In the genomic region with DNA sequence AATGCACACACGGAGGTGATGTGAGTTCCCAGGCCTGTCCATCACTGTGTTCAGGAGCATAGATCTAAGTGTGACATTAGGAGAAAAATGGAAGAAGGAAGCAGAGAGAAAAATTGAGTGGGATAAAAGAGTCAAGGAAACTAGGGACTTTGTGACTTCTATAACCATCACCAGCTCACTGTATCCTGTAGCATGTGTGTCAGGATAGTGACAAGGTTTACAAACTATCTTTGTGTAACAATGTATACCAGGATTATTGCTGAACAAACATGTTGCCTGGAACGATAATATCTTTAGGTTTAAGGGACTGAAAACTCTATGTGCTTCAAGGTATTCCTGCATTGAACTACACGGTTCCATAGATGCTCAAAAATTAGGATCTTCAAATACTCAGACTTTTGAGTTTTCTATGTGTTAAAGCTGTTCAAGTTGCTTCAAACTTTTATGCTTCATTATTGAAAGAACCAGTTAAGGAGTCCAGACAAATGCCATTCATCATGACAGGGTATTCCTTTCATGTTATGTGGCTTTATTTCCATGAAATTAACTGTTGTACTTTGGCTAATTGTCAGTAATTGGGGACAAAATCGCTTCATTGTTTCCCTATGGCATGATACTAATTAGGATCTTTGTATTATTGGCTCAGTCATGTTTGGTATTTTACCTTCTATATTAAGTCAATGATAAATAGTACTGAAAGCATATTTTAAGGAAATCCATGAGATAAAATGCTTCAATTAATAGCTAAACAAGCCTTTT, we compare ENCODE assay signal across 9 mouse cellular contexts.
DNase-seq lines count a peak whose midpoint lies in the region; ATAC-seq and TF ChIP-seq lines count a peak whose summit lies in the region.
"Had no signal": no experiment of that assay in that cellular context is flagged by ENCODE, and none has a peak within 500 bp of the region (broad histone marks: within the 10 kb centered on the region; RNA-seq: fewer than 3 reads in every experiment).

No protein-coding gene starts in this region.

- H3K4me2 ChIP-seq in neural tube, embryonic 11.5 days (ENCODE audit: low read depth) = peak overlapping the region; percentile 60
- H3K4me2 ChIP-seq in limb, embryonic 14.5 days (replicated peaks; ENCODE audit: low read depth, low read length, severe bottlenecking) = no peak overlapping the region

- TF ChIP-seq CTCF in gastrocnemius, adult 2 months (IDR thresholded peaks at IDR 0.05) = no peak

- no peak for TF ChIP-seq POLR2A in limb, embryonic 14.5 days (IDR thresholded peaks at IDR 0.05; ENCODE audit: borderline replicate concordance, extremely low read depth, insufficient read depth, insufficient read length)

- H3K4me3 ChIP-seq in gastrocnemius, adult 2 months = peak overlapping the region; percentile 66
- H3K4me3 ChIP-seq in neural tube, embryonic 11.5 days (ENCODE audit: low read depth, low read length) = no peak overlapping the region
- no peak overlapping the region for H3K4me3 ChIP-seq in limb, embryonic 14.5 days (replicated peaks; ENCODE audit: low read length)

- H3K9me3 ChIP-seq in neural tube, embryonic 11.5 days (ENCODE audit: control insufficient read depth, low read length) = no peaks in the 10 kb centered on the region
- H3K9me3 ChIP-seq in limb, embryonic 14.5 days (ENCODE audit: control insufficient read depth, low read length) = no peaks in the 10 kb centered on the region

- no peak for ATAC-seq in neural tube, embryonic 11.5 days (ENCODE audit: insufficient read depth, low FRiP score, low TSS enrichment)
- no peak for ATAC-seq in limb, embryonic 14.5 days (ENCODE audit: low FRiP score, low read depth)

- no peaks in the 10 kb centered on the region for H3K36me3 ChIP-seq in neural tube, embryonic 11.5 days (ENCODE audit: control insufficient read depth, insufficient read depth, low read length)
- no peaks in the 10 kb centered on the region for H3K36me3 ChIP-seq in limb, embryonic 14.5 days (ENCODE audit: control insufficient read depth, insufficient read depth, low read length)

- H3K4me1 ChIP-seq in neural tube, embryonic 11.5 days (ENCODE audit: control insufficient read depth, insufficient read depth, low read length) = peaks cover 51% of the 10 kb centered on the region
- H3K4me1 ChIP-seq in limb, embryonic 14.5 days (ENCODE audit: control insufficient read depth, insufficient read depth, low read length) = peaks cover 37% of the 10 kb centered on the region

- DNase-seq in gastrocnemius, adult 2 months = no peak
- DNase-seq in gastrocnemius, postnatal 10 days = no peak
- no peak for DNase-seq in neural tube, embryonic 11.5 days (ENCODE audit: low spot score)
- no peak for DNase-seq in neural tube, embryonic 10.5 days (ENCODE audit: extremely low spot score, low spot score)
- DNase-seq in limb, embryonic 14.5 days (ENCODE audit: low spot score) = no peak
- DNase-seq in ovary, postnatal 10 days (ENCODE audit: low spot score) = no peak
- DNase-seq in lung, postnatal 36 days = no peak
- no peak for DNase-seq in urinary bladder, postnatal 4 days (ENCODE audit: low spot score in 2 of 2)
- DNase-seq: thymus, adult 18-20 months had no signal

- 40% methylated on average over 4 of the region's 4 CpGs for WGBS in neural tube, embryonic 11.5 days
- WGBS in limb, embryonic 14.5 days = 64% methylated on average over 4 of the region's 4 CpGs

- H3K27ac ChIP-seq in gastrocnemius, adult 2 months = peak overlapping the region; percentile 77
- H3K27ac ChIP-seq in neural tube, embryonic 11.5 days (ENCODE audit: low read depth, low read length) = peak overlapping the region; percentile 98
- 0 out of 2 replicates have a peak overlapping the region, but pooled peaks have one; percentile 22 for H3K27ac ChIP-seq in limb, embryonic 14.5 days (replicated peaks; ENCODE audit: low read depth, low read length)

- intact Hi-C loops in gastrocnemius, adult 2 months (cut with DNase I) = loop anchor here (5.0 kb wide), 1 partner anchor 69 kb away; no protein-coding TSS in a partner anchor

- H3K9ac ChIP-seq in neural tube, embryonic 11.5 days (ENCODE audit: low read length) = peak overlapping the region; percentile 67
- no peak overlapping the region for H3K9ac ChIP-seq in limb, embryonic 14.5 days (ENCODE audit: low read depth, low read length, severe bottlenecking)

- no peaks in the 10 kb centered on the region for H3K27me3 ChIP-seq in neural tube, embryonic 11.5 days (ENCODE audit: control insufficient read depth, insufficient read depth, low read length)
- H3K27me3 ChIP-seq in limb, embryonic 14.5 days (ENCODE audit: control insufficient read depth, insufficient read depth, low read length) = no peaks in the 10 kb centered on the region

Comparison
In these comparisons a context has a peak if more than half of its experiments do, and no peak if none do; other contexts are left out.
1. H3K27ac ChIP-seq: peak in every context shown above with its lines; median percentile 98 in neural tube, embryonic 11.5 days; 77 in gastrocnemius, adult 2 months; 22 in limb, embryonic 14.5 days.